Mouse (Mus musculus): ENCODE results near the gene Nxnl1.
"Not testable (repeated sequence)": the region's sequence is repeated elsewhere in the genome, so short reads cannot be mapped to it uniquely, and the experiment has no call there.

The Nxnl1 gene

GRCm38 (mm10) chr8:71526272-71526671 is 40.1 kb downstream of the Nxnl1 start:
- H3K4me3 ChIP-seq (replicated peaks; ENCODE audit: low read length), result peak overlapping the region; percentile 68; the same call in 1 of the 2 replicates

GRCm38 (mm10) chr8:71525226-71526050 is 41.0 kb downstream of the Nxnl1 start, which contains the start of gene Ccdc194:
Gene Ccdc194, minus strand, starts transcription at chr8:71525711.
- Histone ChIP-seq H3K36me3 (ENCODE audit: insufficient read depth, low read length) (no peaks in the 10 kb centered on the region), H3K4me3 (replicated peaks; ENCODE audit: low read length) (peak within 1 kb of the TSS; percentile 68), H3K27me3 (ENCODE audit: insufficient read depth, low read length) (peaks cover 70% of the 10 kb centered on the region), H3K4me1 (replicated peaks; ENCODE audit: low read depth, low read length) (peaks cover 82% of the 10 kb centered on the region), H3K9me3 (ENCODE audit: low read length) (no peaks in the 10 kb centered on the region)
- TF ChIP-seq NANOG (IDR thresholded peaks at IDR 0.05; ENCODE audit: borderline replicate concordance, low read length) (no peak), CTCF (conservative IDR thresholded peaks at IDR 0.05; ENCODE audit: low read length) (no peak), POU5F1 (IDR thresholded peaks at IDR 0.05; ENCODE audit: borderline replicate concordance, low read length) (no peak)

More at GRCm38 (mm10) chr8:71526272-71526671, 40.1 kb downstream of the Nxnl1 start:
- Histone ChIP-seq H3K4me1 (replicated peaks; ENCODE audit: low read depth, low read length) (peaks cover 78% of the 10 kb centered on the region), H3K27me3 (ENCODE audit: insufficient read depth, low read length) (peaks cover 61% of the 10 kb centered on the region), H3K36me3 (ENCODE audit: insufficient read depth, low read length) (no peaks in the 10 kb centered on the region), H3K9me3 (ENCODE audit: low read length) (no peaks in the 10 kb centered on the region)
- TF ChIP-seq NANOG (IDR thresholded peaks at IDR 0.05; ENCODE audit: borderline replicate concordance, low read length) (peak; percentile 77), POU5F1 (IDR thresholded peaks at IDR 0.05; ENCODE audit: borderline replicate concordance, low read length) (no peak)

- Histone ChIP-seq H3K36me3 (ENCODE audit: insufficient read depth, low read length) (no peaks in the 10 kb centered on the region), H3K4me3 (replicated peaks; ENCODE audit: low read length) (peak overlapping the region; percentile 43), H3K9me3 (ENCODE audit: low read length) (peaks cover 5% of the 10 kb centered on the region), H3K4me1 (replicated peaks; ENCODE audit: low read depth, low read length) (peaks cover 68% of the 10 kb centered on the region), H3K27me3 (ENCODE audit: insufficient read depth, low read length) (peaks cover 63% of the 10 kb centered on the region)
- TF ChIP-seq CTCF (conservative IDR thresholded peaks at IDR 0.05; ENCODE audit: low read length), result peak; percentile 56
- no peak for TF ChIP-seq NANOG (IDR thresholded peaks at IDR 0.05; ENCODE audit: borderline replicate concordance, low read length)
Observed at GRCm38 (mm10) chr8:71521634-71522033, 44.8 kb downstream of the Nxnl1 start.

DNA sequence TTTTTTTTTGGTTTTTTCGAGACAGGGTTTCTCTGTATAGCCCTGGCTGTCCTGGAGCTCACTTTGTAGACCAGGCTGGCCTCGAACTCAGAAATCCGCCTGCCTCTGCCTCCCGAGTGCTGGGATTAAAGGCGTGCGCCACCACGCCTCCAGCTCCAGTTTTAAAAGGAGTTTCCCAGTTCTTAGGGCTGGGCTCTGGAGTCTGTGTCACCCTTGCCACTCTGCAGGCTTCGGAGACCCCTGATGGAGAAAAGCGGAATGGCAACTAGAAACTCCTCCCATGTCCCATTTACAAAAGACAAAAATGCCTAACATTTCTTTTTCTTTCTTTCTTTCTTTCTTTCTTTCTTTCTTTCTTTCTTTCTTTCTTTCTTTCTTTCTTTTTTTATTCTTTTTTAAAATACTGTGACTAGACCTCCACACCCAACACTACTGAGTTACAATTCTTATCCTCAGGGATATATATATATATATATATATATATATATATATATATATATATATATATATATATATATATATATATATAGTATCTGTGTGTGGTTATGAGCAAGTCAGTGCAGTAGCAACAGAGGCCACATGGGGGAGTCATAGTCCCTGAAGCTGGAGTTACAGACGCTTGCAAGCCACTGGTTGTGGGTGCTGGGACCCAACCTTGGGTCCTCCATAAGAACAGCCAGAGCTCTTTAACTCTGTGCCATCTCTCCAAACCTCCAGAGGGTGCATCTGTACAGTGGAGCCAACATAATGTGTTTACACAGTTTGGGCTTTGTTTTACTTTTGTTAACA is 47.2 kb downstream of the Nxnl1 start:
- not testable (repeated sequence) for H3K4me3 ChIP-seq (replicated peaks; ENCODE audit: low read length); H3K9me3 ChIP-seq (ENCODE audit: low read length); H3K36me3 ChIP-seq (ENCODE audit: insufficient read depth, low read length)
- H3K27me3 ChIP-seq (ENCODE audit: insufficient read depth, low read length), result peaks cover 49% of the 10 kb centered on the region
- peak; percentile 27; the same call in 1 of the 2 replicates for TF ChIP-seq CTCF (conservative IDR thresholded peaks at IDR 0.05; ENCODE audit: low read length)
- peaks cover 51% of the 10 kb centered on the region for H3K4me1 ChIP-seq (replicated peaks; ENCODE audit: low read depth, low read length)

DNA sequence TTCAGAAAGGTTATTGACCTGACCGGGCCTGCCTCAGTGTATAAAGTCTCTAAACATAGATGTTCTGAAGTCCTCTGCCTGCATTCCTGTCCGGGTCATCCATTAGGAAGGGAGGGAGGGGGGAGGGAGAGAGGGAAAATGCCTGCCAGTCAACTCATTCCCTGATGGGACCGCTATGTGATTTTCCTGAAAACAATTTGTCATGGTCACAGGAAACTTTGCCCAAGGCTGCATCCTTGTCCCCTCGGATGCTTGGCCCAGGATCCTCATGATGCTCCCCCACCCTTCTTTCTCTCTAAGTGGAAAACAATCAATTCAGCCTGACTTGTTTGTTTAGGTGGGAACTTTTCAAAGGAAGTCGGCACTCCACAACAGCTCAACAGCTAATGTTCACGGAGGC is 49.6 kb downstream of the Nxnl1 start:
- H3K27me3 ChIP-seq (ENCODE audit: insufficient read depth, low read length), result peaks cover 36% of the 10 kb centered on the region
- TF ChIP-seq CTCF (conservative IDR thresholded peaks at IDR 0.05; ENCODE audit: low read length) (no peak), POU5F1 (IDR thresholded peaks at IDR 0.05; ENCODE audit: borderline replicate concordance, low read length) (no peak), NANOG (IDR thresholded peaks at IDR 0.05; ENCODE audit: borderline replicate concordance, low read length) (no peak)
- H3K9me3 ChIP-seq (ENCODE audit: low read length), result peaks cover 5% of the 10 kb centered on the region
- H3K4me3 ChIP-seq (replicated peaks; ENCODE audit: low read length), result no peak overlapping the region
- H3K36me3 ChIP-seq (ENCODE audit: insufficient read depth, low read length), result no peaks in the 10 kb centered on the region
- H3K4me1 ChIP-seq (replicated peaks; ENCODE audit: low read depth, low read length), result peaks cover 40% of the 10 kb centered on the region

DNA sequence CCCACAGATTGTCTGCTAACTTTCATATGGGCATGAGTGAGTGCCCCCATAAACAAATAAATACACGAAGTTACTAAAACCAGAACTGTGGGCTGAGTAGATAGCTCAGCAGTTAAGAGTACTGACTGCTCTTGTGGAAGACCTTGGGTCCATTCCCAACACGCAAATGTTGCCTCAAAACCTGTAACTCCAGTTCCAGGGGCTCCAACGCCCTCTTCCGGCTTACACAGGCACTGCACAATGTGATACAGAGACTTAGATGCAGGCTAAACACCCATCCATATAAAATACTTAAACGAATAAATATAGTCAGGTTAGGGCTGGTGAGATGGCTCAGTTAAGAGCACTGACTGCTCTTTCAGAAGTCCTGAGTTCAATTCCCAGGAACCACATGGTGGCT is 51.4 kb downstream of the Nxnl1 start:
- TF ChIP-seq POU5F1 (IDR thresholded peaks at IDR 0.05; ENCODE audit: borderline replicate concordance, low read length) (no peak), CTCF (conservative IDR thresholded peaks at IDR 0.05; ENCODE audit: low read length) (peak; percentile 65)
- H3K36me3 ChIP-seq (ENCODE audit: insufficient read depth, low read length), result no peaks in the 10 kb centered on the region
- H3K27me3 ChIP-seq (ENCODE audit: insufficient read depth, low read length), result peaks cover 39% of the 10 kb centered on the region
- peaks cover 39% of the 10 kb centered on the region for H3K4me1 ChIP-seq (replicated peaks; ENCODE audit: low read depth, low read length)
- H3K4me3 ChIP-seq (replicated peaks; ENCODE audit: low read length), result no peak overlapping the region
- peaks cover 5% of the 10 kb centered on the region for H3K9me3 ChIP-seq (ENCODE audit: low read length)

DNA sequence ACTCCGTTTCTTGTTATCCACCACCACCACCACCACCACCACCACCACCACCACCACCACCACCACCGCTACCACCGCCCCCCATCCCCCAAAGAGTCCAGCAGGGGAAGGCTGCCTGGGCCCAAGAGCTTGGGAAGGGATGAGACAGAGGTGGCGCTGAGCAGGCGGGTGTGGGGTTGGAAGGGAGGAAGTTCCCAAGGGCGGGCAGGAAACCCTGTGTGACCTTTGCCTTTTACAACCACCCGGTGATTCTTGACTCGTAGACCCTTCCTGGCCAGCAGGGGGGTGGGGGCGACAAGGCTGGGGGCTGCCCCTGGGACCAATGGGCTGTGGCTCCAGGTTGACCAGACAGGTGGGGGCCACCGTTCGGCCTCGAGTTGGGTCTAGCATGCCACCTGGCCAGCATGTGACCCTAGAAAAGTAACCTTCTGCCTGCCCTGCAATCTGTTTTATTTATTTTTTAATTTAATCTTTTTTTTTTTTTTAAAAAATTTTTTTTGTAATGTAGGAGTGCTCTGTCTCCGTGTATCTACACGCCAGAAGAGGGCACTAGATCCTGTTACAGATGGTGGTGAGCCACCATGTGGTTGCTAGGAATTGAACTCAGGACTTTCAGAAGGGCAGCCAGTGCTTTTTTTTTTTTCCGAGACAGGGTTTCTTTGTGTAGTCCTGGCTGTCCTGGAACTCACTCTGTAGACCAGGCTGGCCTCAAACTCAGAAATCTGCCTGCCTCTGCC is 53.2 kb downstream of the Nxnl1 start:
- Histone ChIP-seq H3K9me3 (ENCODE audit: low read length) (no peaks in the 10 kb centered on the region), H3K27me3 (ENCODE audit: insufficient read depth, low read length) (peaks cover 51% of the 10 kb centered on the region), H3K4me1 (replicated peaks; ENCODE audit: low read depth, low read length) (peaks cover 48% of the 10 kb centered on the region), H3K36me3 (ENCODE audit: insufficient read depth, low read length) (no peaks in the 10 kb centered on the region), H3K4me3 (replicated peaks; ENCODE audit: low read length) (no peak overlapping the region)
- TF ChIP-seq NANOG (IDR thresholded peaks at IDR 0.05; ENCODE audit: borderline replicate concordance, low read length) (no peak), POU5F1 (IDR thresholded peaks at IDR 0.05; ENCODE audit: borderline replicate concordance, low read length) (no peak), CTCF (conservative IDR thresholded peaks at IDR 0.05; ENCODE audit: low read length) (no peak)

- Histone ChIP-seq H3K4me3 (replicated peaks; ENCODE audit: low read length) (peak within 1 kb of the TSS; percentile 70), H3K36me3 (ENCODE audit: insufficient read depth, low read length) (no peaks in the 10 kb centered on the region), H3K9me3 (ENCODE audit: low read length) (no peaks in the 10 kb centered on the region), H3K27me3 (ENCODE audit: insufficient read depth, low read length) (peaks cover 61% of the 10 kb centered on the region), H3K4me1 (replicated peaks; ENCODE audit: low read depth, low read length) (peaks cover 46% of the 10 kb centered on the region)
- no peak for TF ChIP-seq POU5F1 (IDR thresholded peaks at IDR 0.05; ENCODE audit: borderline replicate concordance, low read length)
- TF ChIP-seq NANOG (IDR thresholded peaks at IDR 0.05; ENCODE audit: borderline replicate concordance, low read length), result no peak
- TF ChIP-seq CTCF (conservative IDR thresholded peaks at IDR 0.05; ENCODE audit: low read length), result no peak
Observed at GRCm38 (mm10) chr8:71511644-71512043, 54.8 kb downstream of the Nxnl1 start, which contains the start of gene Plvap. Gene Plvap, minus strand, starts transcription at chr8:71511752.
